Mouse (Mus musculus) left cerebral cortex, postnatal 14 days (tissue): ENCODE measurements around the gene Gpr68. TPM values are rescaled to one million over a fixed set of nuclear protein-coding genes. Genes with fewer than 3 reads are reported as not detected.

ENCODE experiments used
- DNase-seq, 2 experiments: peaks; one replicate each; pipeline ENCODE4 v3.0.0; 2021 to 2022; ENCODE audit warnings: low spot score in 2 of 2, mixed read lengths in 1 of 2
- intact Hi-C: fragments of 180-260 bp; cut with DNase I; formaldehyde crosslinking; loops from one replicate; pipeline ENCODE4 v1.15.1; 2025
- total RNA-seq, 2 experiments: library from RNA; stranded (reverse); gene quantifications; 2 replicates each; pipeline ENCODE4 v1.2.3; 2021

The Gpr68 gene
- total RNA-seq, 2 experiments from 2014 or later, result 6.1 to 8.3 TPM

- no peak for DNase-seq
- intact Hi-C loops, result loop anchor here (10.0 kb wide), 1 partner anchor 241 kb away; no protein-coding TSS in a partner anchor
Observed at GRCm38 (mm10) chr12:100845829-100846228, 62.2 kb downstream of the Gpr68 start.

GRCm38 (mm10) chr12:100844546-100844945, 63.5 kb downstream of the Gpr68 start:
- intact Hi-C loops, result loop anchor here (10.0 kb wide), 1 partner anchor 240 kb away; no protein-coding TSS in a partner anchor

GRCm38 (mm10) chr12:100843171-100843570, 64.8 kb downstream of the Gpr68 start:
- no peak for DNase-seq
- intact Hi-C loops, result loop anchor here (10.0 kb wide), 1 partner anchor 238 kb away; no protein-coding TSS in a partner anchor

More at GRCm38 (mm10) chr12:100844546-100844945, 63.5 kb downstream of the Gpr68 start:
- DNase-seq, result no peak

- intact Hi-C loops, result loop anchor here (1.0 to 10.0 kb wide), 3 partner anchors 117 to 263 kb away; no protein-coding TSS in a partner anchor
- peak; percentile 75 to 90 for DNase-seq
Observed at GRCm38 (mm10) chr12:100841211-100841792, 66.7 kb downstream of the Gpr68 start.

GRCm38 (mm10) chr12:100839926-100840325, 68.1 kb downstream of the Gpr68 start:
- intact Hi-C loops, result loop anchor here (2.0 to 10.0 kb wide), 4 partner anchors 63 to 673 kb away; partner anchors contain the start of gene Dglucy
- no peak for DNase-seq

GRCm38 (mm10) chr12:100839079-100839600, 68.9 kb downstream of the Gpr68 start:
- no peak for DNase-seq
- intact Hi-C loops, result loop anchor here (5.0 kb wide), 2 partner anchors 62 to 672 kb away; partner anchors contain the start of gene Dglucy

GRCm38 (mm10) chr12:100837208-100837607, 70.8 kb downstream of the Gpr68 start:
- intact Hi-C loops, result loop anchor here (5.0 kb wide), 2 partner anchors 60 to 670 kb away; partner anchors contain the start of gene Dglucy
- no peak for DNase-seq

GRCm38 (mm10) chr12:100831629-100832325, 76.2 kb downstream of the Gpr68 start:
- intact Hi-C loops, result no loop called here
- no peak for DNase-seq

GRCm38 (mm10) chr12:100831021-100831420, 77.0 kb downstream of the Gpr68 start:
- no peak for DNase-seq
- intact Hi-C loops, result no loop called here

Other genes starting within 250 kb of the Gpr68 start
- gene Rps6ka5, start 181.2 kb downstream of the Gpr68 start, total RNA-seq, result 10 to 100 TPM; 13.2 to 17.8 TPM
- 1 to 10 TPM; 6.5 to 6.7 TPM for gene Dglucy, start 129.1 kb downstream of the Gpr68 start, total RNA-seq
- gene Ccdc88c, start 120.9 kb upstream of the Gpr68 start, total RNA-seq, result 10 to 100 TPM; 21.6 to 22.4 TPM
- 10 to 100 TPM; 39.4 to 39.6 TPM for gene Ppp4r3a, start 175.5 kb upstream of the Gpr68 start, total RNA-seq